Mouse (Mus musculus) gastrocnemius, postnatal 4 days (tissue): Measurements from ENCODE around the gene Aip. TPM values are rescaled to one million over a fixed set of nuclear protein-coding genes. Genes with fewer than 3 reads are reported as not detected.

Experiments used
- DNase-seq, 2 experiments: peaks; one replicate each; pipeline ENCODE4 v3.0.0; 2021 to 2022; ENCODE audit warnings: low spot score in 2 of 2, mixed read lengths in 2 of 2
- total RNA-seq, 2 experiments: library from RNA; stranded (reverse); gene quantifications; 2 replicates each; pipeline ENCODE4 v1.2.3; 2021

Gene Aip
- total RNA-seq, 2 experiments from 2014 or later, result 49.9 to 61.1 TPM

DNA sequence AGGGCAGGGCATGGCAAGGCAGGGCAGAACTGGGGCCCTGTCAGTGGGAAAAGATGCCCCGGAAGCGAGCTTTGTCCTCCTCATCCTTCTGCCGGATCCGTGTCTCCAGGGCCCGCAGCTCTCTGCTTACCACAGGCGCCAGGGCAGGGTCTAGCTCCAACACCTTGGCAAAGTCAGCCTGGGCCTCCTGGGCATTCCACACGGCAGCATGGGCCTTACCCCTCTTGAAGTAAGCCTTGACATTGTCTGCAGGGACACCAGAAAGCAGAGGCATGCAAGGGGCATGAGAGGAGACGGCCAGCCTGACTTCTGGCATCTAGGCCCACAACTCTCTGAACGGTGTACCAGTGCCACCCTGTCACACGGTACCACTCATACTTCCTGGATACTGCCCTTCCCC lies 11.1 kb downstream of the Aip start:
- DNase-seq, result no peak

DNA sequence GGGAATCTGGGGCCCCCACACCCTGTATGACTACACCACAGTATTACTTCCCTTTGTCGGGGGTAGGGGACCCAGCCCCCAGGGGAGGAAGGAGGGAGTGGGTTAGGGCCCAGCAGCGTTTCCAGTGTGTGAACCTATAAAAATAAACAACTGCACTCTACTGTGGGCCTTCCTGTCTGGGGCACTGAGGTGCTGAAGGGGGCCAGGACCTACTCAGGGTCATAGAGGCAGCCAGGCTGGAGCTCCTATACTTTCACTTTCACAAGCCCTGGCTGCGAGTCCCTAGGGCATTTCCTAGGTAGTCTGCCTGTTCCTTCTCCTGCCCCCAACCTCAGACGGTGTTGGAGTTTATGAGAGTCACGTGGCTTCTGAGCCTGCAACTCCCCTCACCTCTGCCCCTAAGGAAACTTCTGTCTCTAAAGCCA lies 11.8 kb downstream of the Aip start:
- no peak for DNase-seq

DNA sequence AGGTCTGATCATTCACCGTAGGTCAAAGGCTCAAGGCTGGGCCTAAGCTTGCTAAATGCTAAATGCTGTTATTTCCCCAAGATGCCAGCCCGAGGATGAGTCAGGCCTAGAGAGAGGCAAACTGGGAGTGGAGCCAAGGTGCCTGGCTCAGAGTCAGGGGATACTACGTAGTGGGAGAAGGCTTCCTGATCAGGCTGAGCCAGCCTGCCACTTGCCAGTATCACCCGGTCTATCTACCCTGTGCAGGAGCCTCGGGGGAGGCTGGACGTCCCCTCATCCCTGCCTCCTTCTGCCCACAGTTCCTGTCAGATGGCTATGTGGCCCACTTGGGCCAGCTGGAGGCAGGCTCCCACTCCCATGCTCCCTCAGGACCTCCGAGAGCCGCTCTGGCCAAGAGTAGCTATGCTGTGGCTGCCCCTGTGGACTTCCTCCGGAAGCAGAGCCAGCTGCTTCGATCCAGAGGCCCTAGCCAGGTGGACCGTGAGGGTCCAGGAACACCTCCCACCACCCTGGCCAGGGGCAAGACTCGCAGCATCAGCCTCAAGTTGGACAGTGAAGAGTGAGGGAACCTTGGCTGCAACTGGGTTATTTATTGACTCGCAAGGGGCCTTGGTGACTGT lies 12.4 kb downstream of the Aip start:
- DNase-seq, result peak in 1 of 2 experiments; percentile 73

- DNase-seq, result no peak
Observed at GRCm38 (mm10) chr19:4112063-4112960, 13.3 kb downstream of the Aip start.

DNA sequence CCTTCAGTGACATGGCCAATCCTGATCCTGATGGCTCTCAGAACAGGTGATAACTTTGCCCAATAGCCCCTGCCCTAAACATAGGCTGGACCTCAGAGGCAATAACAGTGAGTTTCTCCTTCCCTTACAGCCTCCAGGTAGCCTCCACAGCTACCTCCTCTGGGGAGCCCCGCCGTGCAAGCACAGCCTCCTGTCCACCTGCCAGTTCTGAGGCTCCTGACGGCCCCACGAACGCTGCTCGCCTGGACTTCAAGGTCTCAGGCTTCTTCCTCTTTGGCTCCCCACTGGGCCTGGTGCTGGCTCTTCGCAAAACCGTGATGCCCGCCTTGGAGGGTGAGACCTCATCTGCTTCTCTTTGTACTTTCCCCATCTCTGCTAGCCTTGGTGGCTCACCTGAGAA lies 17.1 kb downstream of the Aip start:
- no peak for DNase-seq

DNA sequence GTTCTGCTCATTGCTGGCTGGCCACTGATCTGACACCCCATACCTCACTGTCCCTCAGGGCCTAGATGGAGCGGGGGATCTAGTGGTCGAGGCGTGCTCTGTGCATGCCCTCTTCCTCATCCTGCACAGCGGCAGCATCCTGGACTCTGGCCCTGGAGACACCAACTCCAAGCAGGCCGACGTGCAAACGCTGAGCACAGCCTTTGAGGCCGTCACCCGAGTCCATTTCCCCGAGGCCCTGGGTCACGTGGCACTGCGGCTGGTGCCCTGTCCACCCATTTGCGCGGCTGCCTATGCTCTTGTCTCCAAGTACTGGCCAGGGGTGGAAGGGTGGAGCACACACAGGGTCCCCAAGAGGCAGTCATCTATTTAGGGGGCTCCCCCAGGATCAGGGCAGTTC lies 19.0 kb downstream of the Aip start:
- no peak for DNase-seq

DNA sequence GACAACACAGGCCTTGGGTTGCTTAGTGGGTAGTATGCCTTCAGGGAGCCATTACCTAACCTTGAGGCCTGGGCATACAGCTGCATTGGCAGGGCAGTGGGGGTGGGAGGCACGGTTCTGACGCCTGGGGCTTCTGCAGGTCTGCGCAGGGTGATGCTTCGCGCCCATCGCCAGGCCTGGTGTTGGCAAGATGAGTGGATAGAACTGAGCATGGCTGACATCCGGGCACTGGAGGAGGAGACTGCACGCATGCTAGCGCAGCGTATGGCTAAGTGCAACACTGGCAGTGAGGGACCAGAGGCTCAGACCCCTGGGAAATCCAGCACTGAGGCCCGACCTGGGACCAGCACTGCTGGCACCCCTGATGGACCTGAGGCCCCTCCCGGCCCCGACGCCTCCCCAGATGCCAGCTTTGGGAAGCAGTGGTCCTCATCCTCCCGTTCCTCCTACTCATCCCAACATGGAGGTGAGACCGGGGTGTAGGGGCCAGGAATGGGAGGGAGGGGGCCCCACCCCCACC lies 20.9 kb downstream of the Aip start:
- DNase-seq, result no peak

- DNase-seq, result no peak
Observed at GRCm38 (mm10) chr19:4103792-4104191, 21.9 kb downstream of the Aip start.

GRCm38 (mm10) chr19:4103294-4103693 lies 22.4 kb downstream of the Aip start:
- DNase-seq, result no peak

- DNase-seq, result no peak
Observed at GRCm38 (mm10) chr19:4102626-4103025, 23.0 kb downstream of the Aip start.

- DNase-seq, result no peak
Observed at GRCm38 (mm10) chr19:4102049-4102448, 23.6 kb downstream of the Aip start.

DNA sequence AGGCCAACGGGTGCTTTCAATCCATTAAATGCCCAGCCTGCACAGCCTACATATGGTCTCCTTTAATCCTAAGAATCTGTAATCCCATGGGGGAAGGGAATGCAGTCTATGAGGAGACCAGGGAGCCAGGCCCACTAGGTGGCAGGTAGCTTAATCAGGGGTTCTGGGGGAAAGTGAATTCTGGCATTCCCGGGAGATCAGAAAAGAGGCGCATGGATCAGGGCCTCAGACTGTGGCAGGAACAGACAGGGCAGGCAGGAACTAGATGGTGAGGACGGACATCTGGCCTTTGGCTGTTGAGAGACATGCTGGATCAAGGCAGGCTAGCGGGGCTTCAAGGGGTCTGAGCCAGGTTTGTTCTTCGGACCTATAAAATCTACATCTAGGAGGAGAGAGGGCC lies 24.2 kb downstream of the Aip start:
- no peak for DNase-seq

DNA sequence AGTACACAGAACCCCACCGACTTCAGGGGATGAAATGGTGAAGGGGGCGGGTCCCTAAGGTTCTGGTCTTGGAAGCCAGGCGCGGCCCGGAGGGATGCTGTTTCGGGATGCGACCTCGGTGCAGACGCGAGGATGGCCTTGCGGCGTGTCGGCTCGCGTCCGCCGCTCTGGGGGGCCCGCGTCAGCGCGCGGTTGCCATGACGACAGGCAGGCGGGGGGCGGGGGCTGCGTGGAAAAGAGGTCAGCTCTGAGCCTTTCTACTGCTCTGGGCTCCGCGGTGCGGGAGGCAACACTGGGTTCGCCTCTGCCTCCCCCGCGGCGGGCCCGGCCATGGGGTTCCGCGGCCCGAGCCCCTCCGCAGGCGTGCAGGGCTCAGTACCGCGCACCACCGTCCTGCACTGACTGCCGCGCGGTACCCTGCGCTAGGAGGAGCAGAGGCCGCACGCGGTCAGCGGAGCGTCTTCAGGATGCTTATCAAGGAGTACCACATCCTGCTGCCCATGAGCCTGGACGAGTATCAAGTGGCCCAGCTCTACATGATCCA lies 24.9 kb downstream of the Aip start:
- DNase-seq, result no peak

GRCm38 (mm10) chr19:4099837-4100717 lies 25.6 kb downstream of the Aip start, which contains the start of gene Pitpnm1:
TSS of gene Pitpnm1 (plus strand) at chr19:4099998.
- peak; percentile 59 to 69 for DNase-seq

GRCm38 (mm10) chr19:4099056-4099455 lies 26.6 kb downstream of the Aip start:
- peak; percentile 84 to 93 for DNase-seq

DNA sequence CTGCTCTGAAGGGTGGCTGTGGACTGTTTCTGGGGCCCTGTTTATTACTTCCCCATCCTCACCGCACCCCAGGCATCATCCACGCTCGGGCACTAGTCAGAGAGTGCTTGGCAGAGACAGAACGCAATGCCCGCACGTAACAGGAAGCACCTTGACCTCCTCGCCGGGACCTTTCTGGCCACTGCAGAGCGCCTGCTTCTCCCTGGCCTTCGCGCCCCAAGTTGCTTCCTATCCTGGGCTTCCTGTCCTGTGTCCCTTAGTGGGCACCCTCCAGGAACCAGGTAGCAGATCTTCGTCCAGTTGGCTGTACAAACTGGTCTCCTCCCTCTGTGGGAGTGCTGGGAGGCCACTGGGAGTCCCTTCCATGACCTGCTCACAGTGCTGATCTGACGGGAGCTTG lies 27.2 kb downstream of the Aip start:
- DNase-seq, result no peak

- peak in 1 of 2 experiments; percentile 75 for DNase-seq
Observed at GRCm38 (mm10) chr19:4097441-4097825, 28.2 kb downstream of the Aip start.

DNA sequence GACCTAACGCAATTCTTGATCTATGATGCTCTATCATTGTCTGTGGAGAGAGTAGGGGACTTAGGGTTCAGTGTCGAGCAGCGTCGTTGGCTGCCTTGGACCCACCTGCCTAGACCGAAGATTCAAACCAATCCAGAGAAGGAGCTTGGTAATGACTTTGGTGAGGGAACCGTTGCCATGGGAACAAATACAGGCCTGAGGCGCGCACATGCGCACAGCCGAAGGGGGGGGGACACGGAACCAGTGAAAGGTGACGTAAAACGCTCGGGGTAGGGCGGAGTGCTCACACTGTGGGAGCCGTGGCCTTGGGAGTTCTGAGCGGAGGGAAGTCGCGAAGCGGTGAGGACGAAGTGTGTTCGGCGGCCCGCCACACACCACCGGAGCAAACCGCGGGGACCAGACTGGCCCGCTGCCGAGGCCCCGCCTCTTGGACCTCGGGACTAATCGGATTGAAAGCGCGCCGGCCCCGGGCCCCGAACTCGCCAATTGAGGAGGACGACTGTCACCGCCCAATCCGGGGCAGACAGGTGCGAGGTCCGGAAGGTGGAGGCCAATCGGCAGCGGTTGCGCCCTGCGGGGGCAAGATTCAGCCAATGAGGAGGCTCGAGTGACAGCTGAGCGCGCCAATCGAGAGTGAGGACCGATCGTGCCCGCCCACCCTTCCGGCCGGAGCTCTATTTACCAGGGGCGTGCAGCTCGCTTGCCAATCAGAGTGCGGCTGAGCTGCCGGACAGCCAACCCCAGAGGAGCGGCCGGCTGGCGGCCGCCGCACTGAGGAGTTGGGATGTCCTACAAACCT lies 28.8 kb downstream of the Aip start, which contains the start of gene Cdk2ap2:
Cdk2ap2 (plus strand) TSS at position 541 of the 799 bp plus-strand sequence.
- peak; percentile 98 for DNase-seq

DNA sequence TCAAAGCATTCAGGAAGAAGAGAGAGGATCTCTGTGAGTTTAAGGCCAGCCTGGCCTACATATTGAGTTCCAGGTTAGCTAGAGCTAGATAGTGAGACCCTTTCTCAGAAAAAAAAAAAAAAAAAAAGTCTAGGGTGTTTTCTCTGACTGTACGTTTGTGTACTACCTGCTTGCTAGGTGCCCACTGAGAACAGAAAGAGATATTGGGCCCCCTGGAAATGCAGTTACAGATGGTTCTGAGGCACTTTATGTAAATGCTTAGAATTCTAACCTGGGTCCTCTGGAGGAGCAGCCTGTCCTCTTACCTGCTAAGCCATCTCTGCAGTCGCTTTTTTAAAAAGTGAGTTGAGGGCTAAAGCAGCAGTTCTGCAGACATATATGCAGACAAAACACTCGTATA lies 29.9 kb downstream of the Aip start:
- DNase-seq, result no peak

DNA sequence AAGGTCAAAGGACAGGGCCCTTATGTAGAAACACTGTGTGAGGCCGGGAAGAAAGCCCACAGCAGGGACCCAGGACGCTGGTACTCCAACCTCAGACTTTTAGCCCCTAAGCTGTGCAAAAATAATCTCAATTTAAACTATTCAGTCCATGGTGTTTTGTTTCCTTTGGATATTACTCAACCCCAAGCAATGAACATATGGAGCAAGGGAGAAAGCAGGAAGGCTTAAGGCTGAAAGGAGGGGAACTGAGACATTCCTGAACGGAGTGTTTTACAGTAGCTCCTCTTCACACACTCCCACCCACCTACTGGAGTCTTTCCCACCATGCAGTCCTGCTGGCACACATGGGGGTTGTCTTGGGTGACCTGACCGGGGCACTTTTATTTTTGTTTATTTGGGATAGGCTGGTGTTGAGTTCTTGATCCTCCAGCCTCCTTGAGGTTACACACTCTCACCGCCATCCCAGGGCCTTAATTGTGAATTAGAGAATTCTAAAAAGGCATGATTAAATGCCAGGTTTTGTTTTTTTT lies 30.8 kb downstream of the Aip start:
- no peak for DNase-seq
